Mouse (Mus musculus) C2C12 (cell line): Measurements from ENCODE around the gene Tnfsf10.

Experiments used
- CTCF ChIP-seq: IDR thresholded peaks from one replicate; pipeline ENCODE4 v1.5.1; 2011; ENCODE audit not compliant: control insufficient read depth, insufficient read depth, insufficient read length
- MYOD1 ChIP-seq: IDR thresholded peaks from one replicate; pipeline ENCODE4 v1.6.1; 2011; ENCODE audit warnings: low read depth; ENCODE audit not compliant: control insufficient read depth, insufficient read length
- USF1 ChIP-seq: IDR thresholded peaks from one replicate; pipeline ENCODE4 v1.6.1; 2011; ENCODE audit warnings: low read depth, mild to moderate bottlenecking, control low read depth, moderate library complexity

GRCm38 (mm10) chr3:27283796-27284195 is 33.0 kb upstream of the Tnfsf10 start:
- TF ChIP-seq CTCF (no peak), USF1 (no peak), MYOD1 (no peak)
